Comparison of ENCODE assay signal across 8 mouse cellular contexts in the genomic region with DNA sequence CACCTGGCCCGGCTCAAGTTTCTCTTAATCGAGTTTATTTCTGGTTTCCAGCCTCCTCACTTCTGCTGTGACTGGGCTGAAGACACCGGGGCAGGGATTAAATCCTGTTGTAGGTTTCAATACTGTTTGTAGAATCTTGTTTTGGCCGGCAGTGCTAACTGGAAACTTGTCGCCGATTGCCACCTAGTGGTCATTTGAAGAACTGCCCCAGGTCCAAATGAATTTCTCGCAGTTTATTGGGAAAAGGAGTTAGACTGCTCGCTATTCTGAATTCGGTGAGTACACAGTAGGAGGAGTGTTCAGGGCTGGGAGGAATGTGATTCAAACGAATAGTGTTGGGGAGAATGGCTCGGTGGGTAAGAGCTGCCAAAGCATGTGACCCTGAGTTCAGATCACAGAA. TPM values are rescaled to one million over a fixed set of nuclear protein-coding genes. Genes with fewer than 3 reads are reported as not detected.
DNase-seq lines count a peak whose midpoint lies in the region; ATAC-seq and TF ChIP-seq lines count a peak whose summit lies in the region.

No protein-coding gene starts in this region.

- peak; percentile 89 for DNase-seq in 416B (ENCODE audit: low read depth)
- peak; percentile 82 for DNase-seq in adrenal gland, adult 2 months
- peak; percentile 80 for DNase-seq in embryo, embryonic 11 days
- DNase-seq in gastrocnemius, postnatal 4 days (ENCODE audit: low spot score in 2 of 2) = peak; percentile 58 to 75
- peak; percentile 87 for DNase-seq in kidney, postnatal 10 days
- peak; percentile 73 to 80 for DNase-seq in natural killer cell, adult 2 months (ENCODE audit: low spot score in 2 of 2)
- peak; percentile 76 for DNase-seq in stomach, postnatal 0 days (ENCODE audit: low spot score)

- no peak overlapping the region for H3K4me3 ChIP-seq in liver, embryonic 12.5 days
- H3K4me3 ChIP-seq in stomach, postnatal 0 days (ENCODE audit: low read depth, low read length) = no peak overlapping the region

- no peaks in the 10 kb centered on the region for H3K36me3 ChIP-seq in liver, embryonic 12.5 days
- no peaks in the 10 kb centered on the region for H3K36me3 ChIP-seq in stomach, postnatal 0 days (ENCODE audit: control insufficient read depth, insufficient read depth, low read length)

- H3K27me3 ChIP-seq in liver, embryonic 12.5 days (replicated peaks) = no peaks in the 10 kb centered on the region
- no peaks in the 10 kb centered on the region for H3K27me3 ChIP-seq in stomach, postnatal 0 days (ENCODE audit: control insufficient read depth, insufficient read depth, low read length)

- H3K4me1 ChIP-seq in liver, embryonic 12.5 days = peaks cover 53% of the 10 kb centered on the region
- H3K4me1 ChIP-seq in stomach, postnatal 0 days (replicated peaks; ENCODE audit: control insufficient read depth, insufficient read depth) = no peaks in the 10 kb centered on the region

- ATAC-seq in liver, embryonic 12.5 days = no peak
- peak; percentile 51; the same call in 1 of the 2 replicates for ATAC-seq in stomach, postnatal 0 days (ENCODE audit: low FRiP score, low TSS enrichment)

- TF ChIP-seq EP300 in stomach, postnatal 0 days (optimal IDR thresholded peaks at IDR 0.05) = no peak

- H3K9ac ChIP-seq in liver, embryonic 12.5 days = peak overlapping the region; percentile 4; the same call in 1 of the 2 replicates
- no peak overlapping the region for H3K9ac ChIP-seq in stomach, postnatal 0 days (ENCODE audit: low read length)

- no peak overlapping the region for H3K4me2 ChIP-seq in liver, embryonic 12.5 days
- H3K4me2 ChIP-seq in stomach, postnatal 0 days (replicated peaks; ENCODE audit: low read depth) = no peak overlapping the region

- 3% methylated on average over 11 of the region's 11 CpGs for WGBS in liver, embryonic 12.5 days (ENCODE audit: insufficient replicate concordance)
- under 1% methylated on average over 11 of the region's 11 CpGs for WGBS in stomach, postnatal 0 days

- peak; percentile 98 for TF ChIP-seq CTCF in stomach, postnatal 0 days (IDR thresholded peaks at IDR 0.05; ENCODE audit: low read depth)

- H3K9me3 ChIP-seq in liver, embryonic 12.5 days (replicated peaks) = no peaks in the 10 kb centered on the region
- no peaks in the 10 kb centered on the region for H3K9me3 ChIP-seq in stomach, postnatal 0 days (ENCODE audit: control insufficient read depth, low read length)

- peak overlapping the region; percentile 90 for H3K27ac ChIP-seq in liver, embryonic 12.5 days
- no peak overlapping the region for H3K27ac ChIP-seq in stomach, postnatal 0 days (replicated peaks)

RNA-seq across cellular contexts. Expression of gene Pim1, which starts 23.9 kb away (rescaled TPM):
- 100 to 1,000 TPM; 120 to 124 TPM for total RNA-seq in adrenal gland, adult 2 months (2021)
- polyA plus RNA-seq in adrenal gland, adult 2 months (2012; rRNA removed) = 150 and 153 TPM in 2 replicates
- 10 to 100 TPM; 21.4 to 21.8 TPM for total RNA-seq in gastrocnemius, postnatal 4 days (2021)
- polyA plus RNA-seq in liver, embryonic 12.5 days (2016; fragmentation: Nextera tagmentation; extraction: Ambion mirVana) = 112 and 114 TPM in 2 replicates
- polyA plus RNA-seq in stomach, postnatal 0 days (2015; fragmentation: Nextera tagmentation; extraction: Ambion mirVana) = 28.6 and 32.8 TPM in 2 replicates

RNA-seq across cellular contexts. Expression of gene Gm17657, which starts 35.0 kb away (rescaled TPM):
- total RNA-seq in adrenal gland, adult 2 months (2021) = not detected
- not detected in 2 replicates for polyA plus RNA-seq in adrenal gland, adult 2 months (2012; rRNA removed)
- not detected for total RNA-seq in gastrocnemius, postnatal 4 days (2021)
- polyA plus RNA-seq in liver, embryonic 12.5 days (2016; fragmentation: Nextera tagmentation; extraction: Ambion mirVana) = not detected in 2 replicates
- not detected in 2 replicates for polyA plus RNA-seq in stomach, postnatal 0 days (2015; fragmentation: Nextera tagmentation; extraction: Ambion mirVana)

RNA-seq across cellular contexts. Expression of gene Tbc1d22b, which starts 35.1 kb away (rescaled TPM):
- total RNA-seq in adrenal gland, adult 2 months (2021) = 10 to 100 TPM; 24.2 to 30.5 TPM
- 25.7 and 30.6 TPM in 2 replicates for polyA plus RNA-seq in adrenal gland, adult 2 months (2012; rRNA removed)
- 10 to 100 TPM; 10.2 to 11.3 TPM for total RNA-seq in gastrocnemius, postnatal 4 days (2021)
- 7.4 and 7.9 TPM in 2 replicates for polyA plus RNA-seq in liver, embryonic 12.5 days (2016; fragmentation: Nextera tagmentation; extraction: Ambion mirVana)
- 6.9 and 7.8 TPM in 2 replicates for polyA plus RNA-seq in stomach, postnatal 0 days (2015; fragmentation: Nextera tagmentation; extraction: Ambion mirVana)

RNA-seq across cellular contexts. Expression of gene Tmem217, which starts 37.8 kb away (rescaled TPM):
- total RNA-seq in adrenal gland, adult 2 months (2021) = not detected
- polyA plus RNA-seq in adrenal gland, adult 2 months (2012; rRNA removed) = 0.88 and 1.6 TPM in 2 replicates
- not detected for total RNA-seq in gastrocnemius, postnatal 4 days (2021)
- 0.67 and 0.68 TPM in 2 replicates for polyA plus RNA-seq in liver, embryonic 12.5 days (2016; fragmentation: Nextera tagmentation; extraction: Ambion mirVana)
- 0.22 and 0.42 TPM in 2 replicates for polyA plus RNA-seq in stomach, postnatal 0 days (2015; fragmentation: Nextera tagmentation; extraction: Ambion mirVana)
